Mouse (Mus musculus) ES-Bruce4 (cell line): ENCODE data around the gene Mettl6. TPM values are rescaled to one million over a fixed set of nuclear protein-coding genes. Genes with fewer than 3 reads are reported as not detected.

Source experiments
- H3K27ac ChIP-seq: 2 replicates; pipeline ENCODE4 v1.5.1; 2012; ENCODE audit warnings: low read length, inconsistent platforms; ENCODE audit not compliant: insufficient read depth
- H3K27me3 ChIP-seq: 2 replicates; pipeline ENCODE4 v1.6.1; 2012; ENCODE audit warnings: mild to moderate bottlenecking, low read length, inconsistent platforms; ENCODE audit not compliant: control insufficient read depth, poor library complexity, insufficient read depth, severe bottlenecking
- H3K36me3 ChIP-seq: 2 replicates; pipeline ENCODE4 v1.6.1; 2012; ENCODE audit warnings: inconsistent platforms, mild to moderate bottlenecking, low read length, moderate library complexity; ENCODE audit not compliant: control insufficient read depth, poor library complexity, insufficient read depth, severe bottlenecking
- H3K4me1 ChIP-seq: one replicate; pipeline ENCODE4 v1.8.1; 2011; ENCODE audit warnings: low read length; ENCODE audit not compliant: control insufficient read depth, insufficient read depth
- H3K4me3 ChIP-seq: 2 replicates; pipeline ENCODE4 v1.5.1; 2011; ENCODE audit warnings: low read depth, mild to moderate bottlenecking, low read length
- H3K9ac ChIP-seq: 2 replicates; pipeline ENCODE4 v1.6.1; 2012; ENCODE audit warnings: low read depth, mild to moderate bottlenecking, inconsistent platforms; ENCODE audit not compliant: poor library complexity, severe bottlenecking
- H3K9me3 ChIP-seq: replicated peaks from 2 replicates; pipeline ENCODE4 v1.6.1; 2012; ENCODE audit warnings: mild to moderate bottlenecking, low read length, inconsistent platforms; ENCODE audit not compliant: control insufficient read depth, poor library complexity, insufficient read depth, severe bottlenecking
- CTCF ChIP-seq: IDR thresholded peaks from one replicate; pipeline ENCODE4 v1.8.1; 2011; ENCODE audit warnings: low read depth, low read length
- EP300 ChIP-seq: IDR thresholded peaks from 2 replicates; pipeline ENCODE4 v1.6.1; 2011; ENCODE audit warnings: low read depth, low read length; ENCODE audit not compliant: insufficient read depth
- POLR2A ChIP-seq: IDR thresholded peaks from one replicate; pipeline ENCODE4 v1.8.1; 2011; ENCODE audit warnings: low read length; ENCODE audit not compliant: insufficient read depth
- polyA plus RNA-seq: library from polyadenylated mRNA; stranded (reverse); fragments of >200 nt; gene quantifications from 2 replicates; pipeline ENCODE4 v1.2.4, GENCODE M21; 2011; ENCODE audit warnings: low read depth; ENCODE audit not compliant: missing spikeins, insufficient read depth, insufficient read length

Gene Mettl6
- polyA plus RNA-seq, 1 experiment: 82.0 TPM

DNA sequence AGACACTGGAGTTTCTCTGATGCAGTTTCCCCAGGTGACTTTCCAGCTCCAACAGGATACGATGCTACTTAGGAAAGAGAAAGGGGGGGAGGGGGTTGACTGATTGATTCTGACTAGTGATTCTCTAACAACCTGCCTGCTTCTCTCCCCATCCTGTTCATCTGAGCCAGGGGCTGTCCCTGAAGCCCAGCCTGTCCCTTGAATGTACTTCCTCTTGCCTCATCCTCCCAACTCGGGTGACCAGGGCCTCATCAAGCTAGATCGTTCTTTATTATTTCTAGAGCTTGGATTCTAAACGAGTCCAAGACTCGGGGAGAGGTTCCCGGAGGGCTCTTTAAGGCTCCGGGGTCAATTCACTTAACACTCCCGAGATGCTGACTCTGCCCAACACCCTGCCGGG is 939 bp downstream of the Mettl6 start:
- H3K27ac ChIP-seq: no peak overlapping the region
- TF ChIP-seq CTCF (no peak), POLR2A (no peak), EP300 (no peak)
- peak overlapping the region; percentile 82 for H3K9ac ChIP-seq

DNA sequence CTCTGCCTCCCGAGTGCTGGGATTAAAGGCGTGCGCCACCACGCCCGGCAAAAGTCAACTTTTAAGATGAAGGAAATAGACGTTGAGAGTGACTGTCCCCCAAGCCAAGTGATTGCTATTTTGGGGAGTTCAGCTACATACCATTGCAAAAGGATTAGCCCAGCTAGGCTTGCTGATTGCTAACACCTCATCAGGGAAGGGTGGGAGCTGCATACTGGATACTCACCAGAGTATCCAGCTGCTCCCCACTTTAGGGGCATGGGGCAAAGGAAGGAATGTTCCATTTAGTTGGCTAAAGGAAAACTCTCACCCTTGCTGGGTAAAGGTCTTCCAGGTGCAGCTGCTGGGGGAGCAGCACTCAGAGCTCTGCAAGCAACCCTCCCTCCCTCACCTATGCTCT is 6.8 kb downstream of the Mettl6 start:
- Histone ChIP-seq H3K36me3 (peaks cover 58% of the 10 kb centered on the region), H3K4me1 (no peaks in the 10 kb centered on the region), H3K9ac (no peak overlapping the region), H3K9me3 (no peaks in the 10 kb centered on the region), H3K4me3 (no peak overlapping the region), H3K27ac (no peak overlapping the region), H3K27me3 (no peaks in the 10 kb centered on the region)
- TF ChIP-seq CTCF (no peak), EP300 (no peak), POLR2A (no peak)

More for the DNA sequence above, 939 bp downstream of the Mettl6 start:
- H3K4me3 ChIP-seq: peak overlapping the region; percentile 99
- no peaks in the 10 kb centered on the region for H3K27me3 ChIP-seq
- peaks cover 21% of the 10 kb centered on the region for H3K36me3 ChIP-seq
- no peaks in the 10 kb centered on the region for H3K4me1 ChIP-seq
- no peaks in the 10 kb centered on the region for H3K9me3 ChIP-seq

DNA sequence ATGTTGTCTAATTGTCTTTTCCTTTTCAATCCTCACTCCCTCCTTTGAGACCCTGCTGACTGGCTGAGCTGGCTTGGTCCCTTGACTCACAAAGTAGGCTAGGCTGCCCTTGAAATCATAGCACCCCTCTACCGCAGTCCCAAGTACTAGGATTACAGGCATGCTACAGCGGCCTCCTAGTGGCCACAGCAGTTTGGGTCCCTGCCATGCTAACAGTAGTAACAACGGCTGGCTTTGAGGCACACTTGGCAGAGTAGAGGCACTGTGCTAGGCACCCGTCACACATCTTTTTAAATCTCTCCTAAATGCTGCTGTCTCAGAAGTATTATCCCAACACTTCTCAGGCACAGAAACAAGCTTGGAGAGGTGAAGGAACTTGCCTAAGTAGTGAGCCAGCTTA is 8.4 kb downstream of the Mettl6 start:
- TF ChIP-seq POLR2A: no peak
- Histone ChIP-seq H3K4me3 (no peak overlapping the region), H3K27me3 (no peaks in the 10 kb centered on the region), H3K9me3 (no peaks in the 10 kb centered on the region), H3K27ac (no peak overlapping the region), H3K4me1 (no peaks in the 10 kb centered on the region), H3K9ac (no peak overlapping the region), H3K36me3 (peaks cover 60% of the 10 kb centered on the region)

DNA sequence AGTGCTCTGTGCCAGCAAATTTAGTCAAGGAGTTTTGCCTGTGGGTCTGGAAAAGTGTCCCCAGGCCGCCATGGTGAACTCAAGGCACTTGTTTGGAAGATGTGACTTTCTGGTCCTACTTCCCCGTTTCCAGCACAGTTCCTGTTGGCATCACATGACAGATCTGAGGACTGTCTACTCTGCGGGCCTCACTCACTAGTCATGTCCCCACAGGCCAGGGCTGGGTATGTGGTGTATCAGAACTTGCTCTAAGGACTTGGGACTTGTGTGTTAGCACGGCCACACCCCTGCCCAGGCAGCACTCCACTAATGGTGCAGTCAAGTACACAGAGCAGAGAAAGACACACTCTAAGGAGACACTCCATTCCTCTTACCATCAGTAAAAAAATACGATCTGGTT is 12.4 kb downstream of the Mettl6 start:
- peaks cover 65% of the 10 kb centered on the region for H3K36me3 ChIP-seq
- no peaks in the 10 kb centered on the region for H3K9me3 ChIP-seq

DNA sequence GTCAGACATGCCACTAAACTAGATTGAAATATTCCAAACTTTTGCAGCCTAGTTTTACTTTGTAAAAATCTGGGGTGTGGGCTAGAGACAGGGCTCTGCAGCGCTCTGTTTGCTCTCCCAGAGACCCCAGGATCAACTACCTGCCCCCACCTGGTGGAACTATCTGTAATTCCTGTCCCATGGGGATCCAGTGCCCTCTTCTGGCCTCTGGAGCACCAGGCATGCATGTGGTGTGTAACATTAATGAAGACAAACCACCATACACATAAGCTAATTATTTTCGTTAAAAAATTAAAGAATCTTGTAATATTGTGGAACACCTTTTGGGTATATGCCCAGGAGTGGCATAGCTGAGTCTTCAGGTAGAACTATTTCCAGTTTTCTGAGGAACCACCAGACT is 21.5 kb downstream of the Mettl6 start:
- TF ChIP-seq CTCF (peak; percentile 53), POLR2A (no peak), EP300 (no peak)
- Histone ChIP-seq H3K27me3 (no peaks in the 10 kb centered on the region), H3K9ac (no peak overlapping the region), H3K9me3 (no peaks in the 10 kb centered on the region), H3K4me1 (no peaks in the 10 kb centered on the region), H3K36me3 (no peaks in the 10 kb centered on the region), H3K27ac (no peak overlapping the region), H3K4me3 (no peak overlapping the region)

More for the DNA sequence above, 12.4 kb downstream of the Mettl6 start:
- H3K27me3 ChIP-seq: no peaks in the 10 kb centered on the region
- H3K27ac ChIP-seq: no peak overlapping the region
- H3K9ac ChIP-seq: no peak overlapping the region
- TF ChIP-seq POLR2A: no peak
- no peak for TF ChIP-seq CTCF
- no peak for TF ChIP-seq EP300
- H3K4me3 ChIP-seq: no peak overlapping the region
- no peaks in the 10 kb centered on the region for H3K4me1 ChIP-seq

DNA sequence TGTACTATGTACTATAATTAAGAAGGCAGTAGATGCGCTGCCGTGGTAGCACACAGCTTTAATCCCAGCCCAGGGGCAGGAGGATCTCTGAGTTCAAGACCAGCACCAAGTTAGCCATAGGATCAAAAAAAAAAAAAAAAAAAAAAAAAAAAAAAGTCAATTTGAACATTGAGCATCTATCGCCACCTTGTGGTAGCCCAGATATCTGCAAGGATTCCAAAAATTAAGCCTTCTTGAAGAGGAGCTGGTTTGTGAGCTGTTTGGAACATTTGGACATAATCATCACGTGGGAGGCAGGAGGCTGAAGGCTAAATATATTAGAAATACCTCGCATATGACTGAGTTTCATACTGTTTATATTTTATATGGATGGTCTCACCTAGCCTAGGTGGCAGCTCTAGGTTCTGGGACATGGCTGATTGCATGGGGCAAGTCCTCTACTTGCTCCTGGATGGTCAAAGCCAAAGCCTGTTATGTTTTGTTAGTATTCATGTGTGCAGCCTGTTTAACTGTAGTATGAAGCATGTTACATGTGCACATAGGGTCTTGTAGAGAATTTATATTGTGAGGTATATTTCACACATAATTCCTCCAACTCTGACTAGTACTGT is 22.3 kb downstream of the Mettl6 start:
- Histone ChIP-seq H3K36me3 (no peaks in the 10 kb centered on the region), H3K27ac (no peak overlapping the region), H3K4me1 (no peaks in the 10 kb centered on the region), H3K9ac (no peak overlapping the region), H3K27me3 (no peaks in the 10 kb centered on the region), H3K9me3 (no peaks in the 10 kb centered on the region), H3K4me3 (no peak overlapping the region)
- no peak for TF ChIP-seq CTCF
- no peak for TF ChIP-seq EP300
- TF ChIP-seq POLR2A: no peak
